Mouse (Mus musculus) thymus, adult 2 months (tissue): Measurements from ENCODE around the gene Thsd1.

Source experiments
- CTCF ChIP-seq: fragments of 200-500 bp; IDR thresholded peaks from 2 replicates; pipeline ENCODE4 v1.5.1; 2012; ENCODE audit warnings: mild to moderate bottlenecking, control low read depth, low read length, moderate library complexity, borderline replicate concordance; ENCODE audit not compliant: control insufficient read depth, poor library complexity, insufficient read depth; ENCODE audit errors: extremely low read depth
- POLR2A ChIP-seq: fragments of 200-500 bp; IDR thresholded peaks from 2 replicates; pipeline ENCODE4 v1.6.1; 2012; ENCODE audit warnings: mild to moderate bottlenecking, low read length, control low read depth, moderate library complexity; ENCODE audit not compliant: control insufficient read depth, poor library complexity, insufficient read depth; ENCODE audit errors: extremely low read depth

DNA sequence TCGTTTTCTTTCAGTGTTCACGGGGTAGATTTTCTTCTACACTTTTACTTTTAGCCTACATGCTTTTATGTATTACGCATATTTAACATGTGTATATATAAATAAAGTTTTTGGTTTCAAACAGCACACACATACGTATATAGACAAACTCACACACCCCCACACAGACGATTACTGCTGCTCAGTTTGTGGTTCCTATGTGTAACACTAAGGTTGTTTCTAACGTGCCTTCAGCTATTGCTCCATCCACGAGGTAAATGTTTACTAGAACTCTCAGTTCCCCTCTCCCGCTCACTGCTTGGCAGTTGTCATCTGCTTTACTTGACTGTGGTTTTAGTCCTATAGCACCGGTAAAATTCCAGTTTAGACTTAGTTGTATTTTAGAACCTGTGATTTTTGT lies 22.0 kb downstream of the Thsd1 start:
- TF ChIP-seq POLR2A (no peak), CTCF (no peak)
